Mouse (Mus musculus): Measurements from ENCODE around the gene Nav2.

- TF ChIP-seq CTCF (IDR thresholded peaks at IDR 0.05; ENCODE audit: low read depth, low read length), result no peak
- no peak for TF ChIP-seq EP300 (IDR thresholded peaks at IDR 0.05; ENCODE audit: insufficient read depth, low read depth, low read length)
Measured at GRCm38 (mm10) chr7:49638941-49639776, 730.6 kb downstream of the Nav2 start.

All from ES-Bruce4 (cell line).